31 mouse cellular contexts compared by ENCODE assay signal in the genomic region with DNA sequence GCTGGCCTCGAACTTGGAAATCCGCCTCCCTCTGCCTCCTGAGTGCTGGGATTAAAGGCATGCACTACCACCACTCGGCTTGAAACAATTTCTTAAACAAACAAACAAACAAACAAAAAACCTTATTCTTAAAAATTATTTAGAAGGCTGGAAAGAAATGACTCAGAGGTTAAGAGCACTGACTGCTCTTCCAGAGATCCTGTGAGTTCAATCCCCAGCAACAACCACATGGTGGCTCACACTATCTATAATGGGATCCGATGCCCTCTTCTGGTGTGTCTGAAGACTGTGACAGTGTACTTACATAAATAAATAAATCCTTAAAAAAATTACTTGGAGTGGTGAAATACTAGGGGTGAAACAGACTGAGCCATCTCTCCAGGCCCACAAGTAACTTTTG. TPM values are rescaled to one million over a fixed set of nuclear protein-coding genes. Genes with fewer than 3 reads are reported as not detected.
DNase-seq lines count a peak whose midpoint lies in the region; ATAC-seq and TF ChIP-seq lines count a peak whose summit lies in the region.
"Had no signal": no experiment of that assay in that cellular context is flagged by ENCODE, and none has a peak within 500 bp of the region (broad histone marks: within the 10 kb centered on the region; RNA-seq: fewer than 3 reads in every experiment).

No protein-coding gene starts in this region.

- CTCF ChIA-PET in Patski (lab: Charles Lee): no interaction called here

- DNase-seq in layer of hippocampus, adult 2 months (ENCODE audit: low spot score in 2 of 2): no peak
- no peak for DNase-seq in layer of hippocampus, adult 18-20 months (ENCODE audit: low spot score in 2 of 2)
- DNase-seq in 3134 (ENCODE audit: extremely low read depth, insufficient read length, low spot score) (peak; percentile 37), A20 (ENCODE audit: low read depth, low spot score) (peak; percentile 46), Patski (ENCODE audit: low read depth, low spot score) (no peak)
- DNase-seq in adrenal gland, adult (ENCODE audit: inconsistent age in 2 of 2, low spot score in 1 of 2): no peak
- DNase-seq in ovary, postnatal 36 days (ENCODE audit: low spot score): no peak
- no peak for DNase-seq in frontal cortex, postnatal 25 days (ENCODE audit: low spot score in 2 of 2)
- DNase-seq: adrenal gland, postnatal 10 days; adrenal gland, postnatal 36 days; B cell, adult 2 months; cerebellum, adult 18-20 months; cerebellum, adult 9-10 months; cerebellum, postnatal 14 days; gastrocnemius, postnatal 10 days; gastrocnemius, postnatal 36 days; heart, adult 2 months; heart, postnatal 14 days; heart, postnatal 4 days had no signal

- H3K27me3 ChIP-seq in Patski: no peaks in the 10 kb centered on the region
- H3K27me3 ChIP-seq: CH12.LX; embryonic facial prominence, embryonic 13.5 days; forebrain, embryonic 12.5 days; forebrain, embryonic 15.5 days; heart, embryonic 13.5 days had no signal

- in situ Hi-C loops in Patski (cut with MboI; ENCODE audit: low pct_unique_long_range_greater_than_20kb): no loop called here

- no peak for ATAC-seq in Patski
- ATAC-seq: forebrain, embryonic 15.5 days; hindbrain, postnatal 0 days; inflammation-experienced regulatory T-cells, adult 6 months; intestine, embryonic 16.5 days had no signal

- H3K4me3 ChIP-seq in layer of hippocampus, adult 2 months: no peak overlapping the region
- H3K4me3 ChIP-seq: embryonic facial prominence, embryonic 10.5 days; embryonic facial prominence, embryonic 13.5 days; erythroblast, embryonic 14.5 days; forebrain, embryonic 12.5 days; forebrain, embryonic 15.5 days; heart, adult 2 months; heart, embryonic 10.5 days; heart, embryonic 13.5 days had no signal

- POLR2A ChIA-PET in Patski (lab: Charles Lee): no interaction called here

- H3K27ac ChIP-seq in layer of hippocampus, adult 2 months: no peak overlapping the region
- H3K27ac ChIP-seq: embryonic facial prominence, embryonic 10.5 days; embryonic facial prominence, embryonic 13.5 days; forebrain, embryonic 12.5 days; forebrain, embryonic 15.5 days; heart, adult 2 months; heart, embryonic 10.5 days; heart, embryonic 13.5 days; hindbrain, embryonic 14.5 days; hindbrain, postnatal 0 days had no signal

- TF ChIP-seq CTCF in layer of hippocampus, adult 2 months (conservative IDR thresholded peaks at IDR 0.05): peak; percentile 21; the same call in 1 of the 2 replicates
- TF ChIP-seq CTCF in Patski (IDR thresholded peaks at IDR 0.05): peak; percentile 27

RNA-seq across cellular contexts. Expression of a gene that starts 28.0 kb away (rescaled TPM):
- 10 to 100 TPM; 25.9 to 26.4 TPM for total RNA-seq in layer of hippocampus, adult 2 months (2021)
- 10 to 100 TPM; 22.9 to 25.4 TPM for total RNA-seq in layer of hippocampus, adult 18-20 months (2021)
- polyA plus RNA-seq in Patski (2021): 34.3 TPM

RNA-seq across cellular contexts. Expression of a gene that starts 29.3 kb away (rescaled TPM):
- 10 to 100 TPM; 69.3 to 76.2 TPM for total RNA-seq in layer of hippocampus, adult 2 months (2021)
- total RNA-seq in layer of hippocampus, adult 18-20 months (2021): 10 to 100 TPM; 71.7 to 74.0 TPM
- polyA plus RNA-seq in Patski (2021): 47.4 TPM

Comparison
In these comparisons a context has a peak if more than half of its experiments do, and no peak if none do; other contexts are left out.
1. DNase-seq: peak in 3134 (single experiment) and A20 (single experiment); none in layer of hippocampus, adult 2 months (0 of 2), layer of hippocampus, adult 18-20 months (0 of 2), Patski (single experiment), adrenal gland, adult (0 of 2), ovary, postnatal 36 days (single experiment) and frontal cortex, postnatal 25 days (0 of 2).